Mouse (Mus musculus): ENCODE measurements at regions not wholly inside any gene's neighbourhood (a gene's known extent, or its start where the extent isn't known, plus 50 kb on each side); places are given as distances from the start of the nearest gene placed in this dataset.

DNA sequence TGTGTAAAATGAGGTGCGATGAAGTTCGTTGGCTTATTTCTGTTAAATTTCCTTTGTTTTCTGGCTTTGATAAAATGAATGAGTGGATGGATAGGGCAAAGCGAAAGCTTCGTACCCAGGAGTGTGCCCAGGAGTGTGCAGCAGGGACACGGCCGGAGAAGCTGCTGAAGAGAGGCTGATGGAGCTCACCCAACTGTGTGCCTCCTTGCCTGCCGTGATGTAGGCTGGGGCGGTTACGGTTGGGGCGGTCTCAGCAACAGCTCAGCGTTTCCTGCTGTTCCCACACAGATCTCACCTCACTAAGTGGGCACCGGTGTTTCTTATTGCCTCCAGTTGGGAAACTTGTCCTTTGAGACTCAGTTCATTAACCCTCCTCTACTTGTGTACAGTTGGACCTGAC, 208.2 kb upstream of the Ttc29 start:
- no peak for DNase-seq (ENCODE audit: inconsistent ontology term)

DNA sequence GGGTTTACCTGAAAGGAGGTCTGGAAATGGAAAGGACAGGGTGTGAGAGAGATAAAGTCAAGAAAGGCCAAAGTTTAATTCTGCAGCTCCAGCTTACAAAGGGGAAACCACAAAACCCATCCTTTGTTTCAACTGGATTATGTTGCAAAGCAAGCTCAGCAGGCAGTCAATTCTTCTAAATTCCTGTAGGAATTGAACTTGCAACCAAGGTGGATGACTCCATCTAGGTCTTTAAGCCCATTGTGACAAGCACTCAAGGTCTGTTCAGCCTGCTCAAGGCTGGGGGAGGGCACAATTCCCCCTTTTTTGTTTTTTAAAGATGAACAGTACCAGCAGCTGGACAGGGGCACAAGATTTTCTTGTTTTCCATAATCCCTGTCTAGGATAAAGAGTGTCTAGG, 200.0 kb upstream of the Ttc29 start:
- no peak for DNase-seq (ENCODE audit: inconsistent ontology term)

DNA sequence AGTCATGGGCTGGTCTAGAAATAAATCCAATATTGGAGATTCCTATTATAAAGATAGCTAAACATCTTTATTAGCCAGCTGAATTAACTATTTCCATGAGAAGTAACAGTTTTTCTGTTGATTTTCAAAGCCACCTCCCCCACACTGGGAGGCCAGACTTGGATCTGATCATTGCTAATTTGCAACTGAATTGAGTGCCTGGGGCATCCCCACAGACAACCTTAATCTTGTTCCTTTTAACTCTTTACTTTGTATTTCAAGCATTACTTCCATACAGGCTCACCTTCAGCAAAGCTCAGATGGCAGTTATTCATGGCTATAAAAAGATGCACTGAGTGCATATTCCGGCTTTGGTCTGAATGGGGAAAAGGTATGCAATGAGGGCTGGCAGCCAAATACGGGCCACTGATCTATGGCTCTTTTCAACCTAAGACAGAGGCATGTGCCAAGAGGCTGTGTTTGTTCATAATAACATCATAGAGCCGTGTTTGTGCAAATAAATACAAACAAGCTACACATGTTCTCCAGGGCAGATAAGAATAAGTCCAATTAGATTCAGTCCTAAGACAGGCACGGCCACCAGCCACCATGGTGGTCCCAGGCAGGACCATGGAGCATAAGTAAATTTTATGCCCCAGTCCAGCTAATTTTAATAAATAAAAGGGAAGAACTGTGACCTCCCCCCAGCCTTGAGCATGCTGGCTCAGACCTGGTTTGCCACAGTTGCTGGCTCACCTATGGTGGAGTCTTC, 194.5 kb upstream of the Ttc29 start:
- DNase-seq (ENCODE audit: inconsistent ontology term) = peak; percentile 39

DNA sequence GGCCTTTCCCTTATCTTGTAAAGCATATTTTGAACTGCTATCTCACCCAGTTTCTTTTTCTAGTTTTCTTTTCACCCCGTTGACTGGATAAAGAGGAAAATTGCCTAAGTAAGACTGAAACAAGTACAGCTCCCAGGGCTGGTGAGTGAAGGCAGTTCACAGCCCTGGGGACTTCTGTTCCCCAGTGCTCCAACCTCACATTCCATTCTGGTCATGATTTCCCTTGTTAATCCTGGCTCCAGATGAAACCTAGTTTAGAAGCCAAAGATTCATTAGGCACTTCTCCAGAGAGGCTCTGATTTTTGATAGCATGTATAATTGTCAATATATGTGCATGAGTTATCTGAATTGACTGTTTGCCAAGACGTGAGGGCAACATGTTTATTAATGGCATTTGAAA, 191.6 kb upstream of the Ttc29 start:
- peak; percentile 75 for DNase-seq (ENCODE audit: inconsistent ontology term)

DNA sequence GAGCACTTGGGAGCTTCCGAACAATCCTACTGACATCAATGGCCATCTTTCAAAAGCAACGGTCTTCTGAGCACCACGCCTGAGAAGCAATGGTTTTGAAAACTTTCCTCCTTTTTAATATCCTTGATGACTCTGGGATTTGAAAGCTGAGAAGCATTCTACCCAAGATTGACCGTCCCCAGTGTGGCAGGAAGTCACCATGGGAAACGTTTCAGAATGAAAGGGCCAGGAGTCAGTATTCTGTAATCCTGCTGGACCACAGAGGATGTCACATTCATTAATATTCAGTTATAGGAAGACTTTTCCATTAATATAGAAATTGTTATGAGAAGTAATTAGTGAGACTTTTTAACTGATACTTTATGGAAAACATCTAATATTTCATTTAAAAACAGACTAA, 190.1 kb upstream of the Ttc29 start:
- DNase-seq (ENCODE audit: inconsistent ontology term) = no peak

DNA sequence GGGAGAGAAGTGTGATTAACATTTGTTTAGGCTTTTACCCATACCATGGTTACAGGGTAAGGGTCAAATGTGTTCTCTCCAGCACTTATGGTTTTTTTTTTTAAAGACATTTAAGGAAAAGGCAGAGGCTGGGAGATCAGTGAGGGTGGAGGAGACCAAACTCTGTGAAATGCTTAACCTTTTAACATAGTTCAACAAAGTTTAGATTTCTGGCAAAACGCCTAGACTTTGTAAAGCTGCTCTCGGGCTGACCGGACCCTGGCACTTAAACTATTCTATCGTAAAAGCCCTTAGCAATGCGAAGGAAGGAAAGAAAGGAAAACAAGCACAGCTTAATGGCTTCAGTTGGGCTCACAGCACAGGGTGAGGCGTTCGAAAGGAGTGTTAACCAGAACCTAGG, 189.6 kb upstream of the Ttc29 start:
- DNase-seq (ENCODE audit: inconsistent ontology term) = peak; percentile 48

DNA sequence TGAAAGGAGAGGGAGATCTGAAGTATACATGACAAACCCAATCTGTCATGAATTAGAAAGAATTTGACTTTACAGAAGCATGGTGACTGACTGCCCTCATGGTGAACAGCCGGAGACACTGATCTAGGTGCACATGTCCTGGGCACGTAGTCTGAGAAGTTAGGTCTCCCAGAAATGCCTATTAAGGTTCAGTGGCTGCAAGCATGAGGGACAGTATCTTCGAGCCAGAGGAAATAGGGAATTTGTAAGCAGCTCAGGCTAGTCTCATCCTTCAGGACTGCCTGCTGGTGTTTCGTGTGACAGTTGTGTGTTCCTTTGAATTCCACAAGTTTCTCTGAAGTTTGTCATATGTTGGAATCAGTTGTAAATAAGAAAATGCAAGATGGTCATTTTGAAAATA, 189.2 kb upstream of the Ttc29 start:
- no peak for DNase-seq (ENCODE audit: inconsistent ontology term)

DNA sequence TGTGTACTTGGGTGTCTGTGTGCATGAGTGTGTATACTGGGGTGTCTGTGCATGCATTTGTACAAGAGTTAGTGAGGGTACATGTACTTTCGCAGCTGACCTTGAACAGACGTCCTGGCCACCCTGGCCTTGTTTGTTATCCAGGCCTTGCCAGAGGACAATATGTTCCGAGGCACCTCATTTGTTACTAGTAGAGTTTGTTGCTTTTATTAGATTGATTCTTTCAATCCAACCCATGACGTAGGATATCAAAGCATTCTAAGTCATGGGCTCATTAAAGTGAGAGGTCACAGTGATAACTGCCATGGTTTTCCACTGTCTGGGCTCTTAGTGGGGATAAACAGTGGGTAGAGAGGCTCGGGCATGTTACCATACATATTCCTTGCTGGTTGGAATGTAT, 188.1 kb upstream of the Ttc29 start:
- DNase-seq (ENCODE audit: inconsistent ontology term) = no peak

DNA sequence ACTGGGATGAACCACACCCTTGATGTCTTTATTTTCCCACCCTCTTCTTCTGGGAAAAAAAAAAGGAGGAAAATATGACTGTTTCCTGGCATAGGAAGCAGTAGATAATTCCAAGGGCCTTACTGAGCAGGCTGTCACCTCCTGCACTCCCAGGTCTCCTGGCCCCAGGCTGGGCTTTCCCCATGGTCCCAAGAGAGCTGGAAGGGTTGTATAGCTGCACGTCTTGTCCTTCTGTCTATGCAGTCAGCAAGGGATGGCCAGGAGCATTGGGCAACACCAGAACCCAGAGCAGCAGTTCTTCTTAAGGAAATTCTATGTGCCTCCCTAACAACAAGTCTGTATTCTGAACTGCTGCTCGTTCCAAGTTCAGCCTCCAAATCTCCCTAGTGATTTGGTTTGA, 185.7 kb upstream of the Ttc29 start:
- DNase-seq (ENCODE audit: inconsistent ontology term) = no peak

DNA sequence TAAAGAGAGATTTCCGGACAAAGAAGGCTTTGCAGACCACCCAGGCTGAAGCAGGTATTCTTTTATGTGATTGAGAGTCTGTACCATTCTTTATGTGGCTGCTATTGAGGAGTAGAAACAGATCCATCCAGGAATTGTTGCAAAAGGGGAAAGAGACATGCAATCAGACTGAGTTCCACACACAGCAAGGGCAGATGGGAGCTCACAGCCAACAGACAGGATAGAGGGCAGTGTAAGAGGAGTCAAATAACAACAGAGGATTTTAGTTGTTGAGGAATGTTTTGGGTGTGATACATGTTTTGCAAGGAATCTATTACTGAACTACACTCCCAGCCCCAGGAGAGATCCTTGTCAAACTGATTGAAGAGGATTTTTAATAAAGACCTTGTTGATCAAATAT, 184.2 kb upstream of the Ttc29 start:
- no peak for DNase-seq (ENCODE audit: inconsistent ontology term)

DNA sequence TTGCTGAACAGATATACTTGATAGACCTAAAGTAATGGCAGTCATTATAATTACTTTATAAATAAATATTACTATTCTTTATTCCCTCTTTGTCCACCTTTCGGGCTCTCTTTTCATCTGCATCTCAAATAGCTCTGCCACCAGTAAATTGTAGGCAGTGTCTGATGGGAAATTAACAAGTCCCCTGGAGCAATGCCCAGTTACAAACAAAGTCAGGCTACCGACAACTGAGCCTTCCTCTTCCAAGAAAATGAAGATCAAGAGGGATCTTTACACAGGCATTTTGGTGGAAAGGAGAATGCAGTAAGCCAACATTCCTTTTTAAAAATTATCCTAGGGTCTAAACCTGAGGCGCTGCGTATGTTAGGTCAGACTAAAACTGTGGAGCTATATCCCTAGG, 181.3 kb upstream of the Ttc29 start:
- no peak for DNase-seq (ENCODE audit: inconsistent ontology term)

DNA sequence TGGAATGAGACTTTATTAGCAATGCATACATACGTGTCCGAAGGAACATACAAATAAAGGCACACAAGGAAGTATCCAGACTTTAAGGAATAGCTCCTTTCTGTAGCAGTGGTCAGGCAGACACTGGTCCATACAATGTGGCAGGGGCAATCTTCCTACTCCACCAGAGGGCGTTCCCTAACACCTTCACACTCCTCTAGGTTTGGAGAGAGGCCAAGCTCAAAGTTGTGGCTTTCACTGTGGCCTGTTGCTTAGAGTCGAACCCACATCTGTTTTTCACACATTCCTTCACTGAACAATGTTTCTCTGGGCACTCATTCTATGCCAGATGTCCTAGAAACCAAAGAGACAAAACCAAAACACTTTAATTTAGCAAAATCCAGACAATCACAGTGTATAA, 178.4 kb upstream of the Ttc29 start:
- no peak for DNase-seq (ENCODE audit: inconsistent ontology term)

DNA sequence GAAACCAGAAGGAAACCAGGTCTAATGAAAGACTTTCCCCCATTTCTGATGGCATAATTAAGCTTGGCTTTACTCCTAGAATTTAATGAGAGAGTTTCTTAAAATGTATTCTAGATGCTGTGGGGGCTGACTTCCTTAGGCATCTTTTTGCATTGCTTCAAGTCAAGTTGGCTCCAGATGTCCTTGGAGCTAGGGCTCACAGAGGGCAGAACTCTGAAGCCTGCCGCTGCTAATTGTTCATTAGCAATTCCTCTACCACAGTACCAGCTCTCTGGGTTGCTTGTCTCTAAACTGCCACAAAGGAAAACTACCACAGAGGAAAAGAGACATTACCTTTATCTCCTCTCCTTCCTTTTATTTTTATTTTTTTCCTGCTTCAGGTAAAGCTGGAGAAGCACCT, 175.9 kb upstream of the Ttc29 start:
- no peak for DNase-seq (ENCODE audit: inconsistent ontology term)

DNA sequence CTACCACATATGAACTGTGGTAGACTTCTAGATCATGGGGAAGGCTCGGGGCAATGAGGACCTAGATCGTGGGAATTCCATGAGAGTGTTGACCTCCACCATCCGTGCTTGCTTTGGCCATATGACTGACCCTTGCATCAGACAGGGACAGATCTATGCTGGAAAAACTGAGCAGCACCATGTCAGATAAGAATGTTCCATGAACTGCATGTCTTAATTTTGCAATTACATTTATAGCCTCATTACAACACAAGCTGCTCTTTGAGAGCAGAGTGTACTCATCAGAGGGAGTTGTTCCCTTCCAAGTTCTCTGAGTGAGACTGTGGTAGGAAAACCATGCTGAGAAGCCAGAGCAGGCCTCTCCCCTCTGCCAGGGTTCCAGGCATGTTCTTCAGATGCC, 166.4 kb upstream of the Ttc29 start:
- DNase-seq (ENCODE audit: inconsistent ontology term) = no peak

DNA sequence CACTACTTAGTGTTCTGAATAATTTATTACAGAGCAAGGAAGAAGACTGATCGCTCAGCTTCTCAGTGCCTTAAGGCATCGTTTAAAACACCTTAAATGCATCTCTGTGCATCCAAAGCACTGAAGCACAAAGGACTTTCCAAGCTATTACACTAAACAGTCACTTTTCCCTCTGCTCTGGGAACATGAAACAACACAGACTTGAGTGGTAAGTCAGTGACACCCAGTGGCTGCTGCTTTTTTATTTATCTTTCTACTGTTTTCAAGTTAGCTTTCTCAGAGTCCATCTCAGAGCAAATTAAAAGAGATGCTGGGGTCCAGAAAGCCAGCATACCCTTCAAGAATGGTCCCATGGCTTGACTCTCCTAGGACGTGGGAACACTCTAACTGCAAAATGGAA, 162.3 kb upstream of the Ttc29 start:
- no peak for DNase-seq (ENCODE audit: inconsistent ontology term)

DNA sequence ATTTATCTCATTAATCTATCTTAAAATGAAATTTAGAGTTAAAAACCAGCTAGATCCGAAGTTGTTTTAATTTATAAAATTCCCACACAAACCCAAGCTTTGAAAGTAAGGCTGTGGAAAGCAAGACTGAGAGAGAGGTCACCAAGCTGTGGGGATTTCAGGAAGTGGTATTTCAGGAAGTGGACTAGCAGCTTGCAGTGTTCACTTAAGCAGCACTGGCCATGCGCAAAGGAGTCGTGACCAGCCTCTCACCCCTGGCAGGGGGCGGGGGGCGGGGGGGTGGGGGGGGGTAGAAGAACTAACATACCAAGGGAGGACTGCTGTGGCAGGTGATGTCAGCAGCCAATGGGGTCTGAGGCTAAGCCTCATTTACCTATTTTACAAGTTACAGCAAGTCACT, 158.7 kb upstream of the Ttc29 start:
- no peak for DNase-seq (ENCODE audit: inconsistent ontology term)

DNA sequence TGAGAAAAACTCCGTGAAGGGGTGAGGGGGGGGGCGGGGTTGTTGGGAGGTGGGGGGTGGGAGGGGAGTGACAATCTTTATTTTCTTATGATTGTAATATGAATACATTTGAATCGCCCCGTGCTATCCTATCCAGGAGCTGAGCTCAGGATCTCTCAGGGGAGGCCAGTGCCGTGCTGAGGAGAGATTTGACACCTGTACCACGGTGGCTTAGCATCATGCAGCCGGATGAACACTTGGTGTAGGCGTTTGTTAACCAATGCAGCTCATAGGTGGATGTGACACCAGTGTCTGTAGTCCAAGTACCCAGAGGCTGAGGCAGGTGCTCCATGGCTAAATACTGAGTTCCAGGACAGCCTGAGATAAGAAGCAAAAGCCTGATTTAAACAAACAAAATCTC, 158.2 kb upstream of the Ttc29 start:
- DNase-seq (ENCODE audit: inconsistent ontology term) = no peak

DNA sequence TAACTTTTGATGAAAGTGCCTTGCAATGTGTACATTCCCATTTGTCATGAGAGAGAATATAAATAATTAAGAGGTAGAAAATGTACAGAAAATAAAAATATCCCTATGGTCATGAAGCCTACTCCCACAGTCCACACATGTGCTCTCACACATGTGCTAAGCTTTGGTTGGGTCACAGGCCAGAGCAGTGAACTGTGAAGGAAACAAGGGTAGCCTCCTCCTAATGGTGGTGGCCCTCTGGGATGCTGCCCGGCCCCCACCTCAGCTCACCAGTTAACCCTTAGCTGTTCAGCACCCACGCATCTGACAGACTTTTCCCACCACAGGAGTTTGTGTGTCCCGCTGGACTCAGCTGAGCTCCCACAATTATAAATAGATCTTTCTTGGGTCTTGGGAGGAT, 157.6 kb upstream of the Ttc29 start:
- DNase-seq (ENCODE audit: inconsistent ontology term) = no peak

DNA sequence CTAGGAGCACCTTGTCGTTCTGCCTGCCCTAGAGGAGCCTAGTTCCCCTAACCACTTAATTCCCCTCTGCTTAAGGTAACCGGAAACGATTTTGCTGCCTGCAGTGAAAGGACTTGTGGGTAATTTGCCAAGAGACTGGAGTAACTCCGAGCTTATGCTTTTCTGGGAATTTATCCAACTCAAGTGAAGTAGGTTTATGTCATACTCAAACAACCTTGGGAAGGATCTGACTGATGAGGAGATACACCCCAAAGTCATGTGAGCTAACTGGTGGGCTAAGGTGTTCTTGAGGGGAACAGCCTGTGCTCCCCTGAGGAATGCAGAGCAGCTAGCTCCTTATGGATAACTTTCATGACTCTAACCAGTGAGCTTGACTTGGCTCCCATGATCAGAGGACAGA, 155.7 kb upstream of the Ttc29 start:
- DNase-seq (ENCODE audit: inconsistent ontology term) = no peak

DNA sequence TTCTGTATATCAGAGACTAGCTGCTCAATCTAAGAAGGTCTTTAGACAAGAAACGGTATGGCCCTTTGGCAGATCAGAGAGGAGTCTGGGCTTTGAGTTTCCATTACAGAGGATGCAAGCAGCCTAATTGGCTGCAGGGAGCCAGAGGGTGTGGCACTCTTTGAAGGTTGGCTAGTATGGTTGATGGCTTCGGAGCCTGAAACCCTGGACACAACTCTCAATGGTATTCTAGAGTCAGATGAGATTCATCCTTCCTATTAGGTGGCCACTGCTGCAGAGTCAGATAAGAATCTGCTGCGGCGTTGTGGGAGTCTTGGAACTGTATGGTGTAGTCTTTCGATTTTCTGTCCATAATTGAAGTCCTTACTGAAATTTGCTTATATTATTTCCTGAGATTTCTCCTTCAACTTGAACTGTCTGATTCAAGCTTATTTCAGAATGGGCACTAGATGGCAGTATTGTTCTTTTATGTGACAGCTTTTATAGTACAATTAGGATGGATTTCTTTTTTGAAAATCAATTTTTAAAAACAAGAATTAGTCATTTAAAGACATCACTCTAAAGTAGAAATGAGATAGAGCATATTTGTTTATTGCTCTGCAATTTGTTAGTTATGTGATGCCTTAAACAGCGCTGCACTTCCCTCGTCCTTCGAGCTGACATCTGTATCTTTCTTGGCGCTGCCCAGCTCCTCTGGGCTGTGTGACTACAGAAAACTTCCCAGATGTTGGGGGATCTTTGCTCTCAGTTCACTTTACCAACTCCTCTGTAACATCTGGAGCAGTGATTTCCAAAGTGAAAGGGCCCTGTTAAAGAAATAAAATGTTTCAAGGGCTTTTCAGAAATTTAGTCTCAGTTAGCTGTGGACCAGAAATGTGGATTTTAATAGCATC, 151.0 kb upstream of the Ttc29 start:
- DNase-seq (ENCODE audit: inconsistent ontology term) = peak; percentile 49

DNA sequence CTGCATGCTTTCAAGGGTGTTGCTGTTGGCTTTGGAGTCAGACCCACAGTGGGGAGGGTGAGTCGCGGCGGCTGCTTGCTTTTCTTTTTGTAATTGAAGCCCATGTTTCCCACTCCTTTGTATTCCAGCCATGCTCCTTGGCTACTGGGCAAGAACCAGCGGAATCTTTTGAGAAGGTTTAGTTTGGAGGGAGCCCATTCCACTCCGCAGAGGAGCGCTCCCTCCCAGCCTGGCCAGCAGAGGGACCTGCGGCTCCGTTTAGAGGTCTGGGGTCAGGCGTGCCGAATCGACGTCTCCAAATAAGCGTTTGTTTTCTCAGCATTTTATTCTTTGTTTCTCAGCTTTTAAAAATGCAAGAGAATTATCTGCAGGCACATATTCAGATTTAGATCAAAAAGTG, 149.6 kb upstream of the Ttc29 start:
- DNase-seq (ENCODE audit: inconsistent ontology term) = no peak

DNA sequence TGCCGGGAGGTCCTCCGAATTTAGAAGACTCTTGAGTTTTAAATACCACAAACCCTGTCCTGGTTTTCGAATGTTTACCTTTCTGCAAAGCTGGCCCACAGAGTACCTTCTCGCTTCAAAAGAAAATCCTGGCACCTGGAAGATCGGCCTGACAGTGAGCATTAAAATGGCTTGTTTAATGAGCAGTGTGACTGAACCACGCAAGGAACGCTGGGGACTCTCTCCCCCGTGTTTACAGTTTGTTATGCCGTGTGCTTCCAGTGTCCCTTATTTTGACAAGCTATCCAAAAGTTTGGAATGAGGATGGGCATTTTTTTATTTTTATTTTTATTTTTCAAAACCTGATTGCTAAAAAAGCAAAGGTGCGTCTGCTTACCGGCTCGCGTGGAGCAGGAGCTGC, 148.9 kb upstream of the Ttc29 start:
- no peak for DNase-seq (ENCODE audit: inconsistent ontology term)

DNA sequence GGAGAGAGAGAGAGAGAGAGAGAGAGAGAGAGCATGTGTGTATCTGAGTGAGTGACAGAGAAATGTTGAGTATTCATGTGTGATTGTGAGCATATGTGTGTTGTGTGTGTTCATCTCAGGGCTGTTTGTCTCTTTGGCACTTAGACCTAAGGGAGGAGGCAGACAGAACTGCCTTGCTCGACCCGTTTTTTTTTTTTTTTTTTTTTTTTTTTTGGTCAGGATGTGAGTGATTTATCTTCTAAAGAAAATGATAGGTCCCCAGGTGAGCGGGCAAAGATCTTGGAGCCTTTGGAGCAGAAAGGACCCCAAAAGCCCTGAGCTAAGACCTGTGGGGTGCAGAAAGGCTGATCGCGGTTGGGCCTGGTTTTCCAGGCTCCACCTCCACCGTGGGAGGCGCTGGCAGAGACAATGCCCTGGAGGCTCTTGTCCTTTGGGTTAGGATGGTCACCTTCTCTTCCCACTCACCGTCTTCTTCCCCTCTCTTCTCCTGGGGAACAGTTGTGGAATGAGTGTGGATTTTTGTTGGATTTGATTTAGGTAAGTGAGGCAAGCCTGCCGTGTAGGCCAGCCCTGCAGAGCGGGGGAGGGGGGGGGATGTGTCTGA, 147.1 kb upstream of the Ttc29 start:
- DNase-seq (ENCODE audit: inconsistent ontology term) = no peak

Measured in Muller cell, postnatal 12 days (primary cell).